Mouse (Mus musculus) ES-Bruce4 (cell line): ENCODE results near the gene Six5.

Source experiments
- CTCF ChIP-seq: IDR thresholded peaks from one replicate; pipeline ENCODE4 v1.8.1; 2011; ENCODE audit warnings: low read depth, low read length
- EP300 ChIP-seq: IDR thresholded peaks from 2 replicates; pipeline ENCODE4 v1.6.1; 2011; ENCODE audit warnings: low read depth, low read length; ENCODE audit not compliant: insufficient read depth
- POLR2A ChIP-seq: IDR thresholded peaks from one replicate; pipeline ENCODE4 v1.8.1; 2011; ENCODE audit warnings: low read length; ENCODE audit not compliant: insufficient read depth

- no peak for TF ChIP-seq POLR2A
- TF ChIP-seq CTCF, result peak; percentile 69
- no peak for TF ChIP-seq EP300
Measured at GRCm38 (mm10) chr7:19054047-19054776, 40.2 kb upstream of the Six5 start, which contains the start of gene Rsph6a.
